Mouse (Mus musculus) cerebral cortex, adult 2 months (tissue): ENCODE results near the gene Olfm3.

Source experiments
- WGBS: fragments of 180-500 bp; shearing (Covaris S2); methylation state at CpG from one replicate; pipeline ENCODE4 v1.1.7; 2018; 5-methylcytosine and 5-hydroxymethylcytosine counted together

Gene Olfm3

GRCm38 (mm10) chr3:114903924-114904438, at the start of gene Olfm3:
Olfm3 (plus strand) TSS chr3:114904078.
- 1% methylated on average over 21 of the region's 21 CpGs for WGBS

GRCm38 (mm10) chr3:114889764-114890163, 14.1 kb upstream of the Olfm3 start:
- WGBS = 79% methylated on average over 3 of the region's 3 CpGs

GRCm38 (mm10) chr3:114904633-114905423, 950 bp downstream of the Olfm3 start:
- 11% methylated on average over 16 of the region's 16 CpGs for WGBS

GRCm38 (mm10) chr3:114908846-114909245, 5.0 kb downstream of the Olfm3 start:
- 91% methylated on average over 3 of the region's 3 CpGs for WGBS

GRCm38 (mm10) chr3:114920102-114920501, 16.2 kb downstream of the Olfm3 start:
- 76% methylated on average over 3 of the region's 3 CpGs for WGBS

- 68% methylated on average over 4 of the region's 4 CpGs for WGBS
Measured at GRCm38 (mm10) chr3:114929605-114930004, 25.7 kb downstream of the Olfm3 start.

GRCm38 (mm10) chr3:114930336-114930735, 26.5 kb downstream of the Olfm3 start:
- WGBS = 59% methylated on average over 2 of the region's 2 CpGs

GRCm38 (mm10) chr3:114930796-114931195, 26.9 kb downstream of the Olfm3 start:
- WGBS = 68% methylated on average over 2 of the region's 2 CpGs

- 47% methylated on average over 2 of the region's 2 CpGs for WGBS
Measured at GRCm38 (mm10) chr3:114932881-114933280, 29.0 kb downstream of the Olfm3 start.

- 79% methylated on average over 7 of the region's 7 CpGs for WGBS
Measured at GRCm38 (mm10) chr3:114959311-114959967, 55.6 kb downstream of the Olfm3 start.

- WGBS = 56% methylated on average over 4 of the region's 4 CpGs
Measured at GRCm38 (mm10) chr3:114962316-114963083, 58.6 kb downstream of the Olfm3 start.

GRCm38 (mm10) chr3:114972522-114972921, 68.6 kb downstream of the Olfm3 start:
- 67% methylated on average over 1 of the region's 1 CpGs for WGBS

GRCm38 (mm10) chr3:114990828-114991227, 87.0 kb downstream of the Olfm3 start:
- 86% methylated on average over 2 of the region's 2 CpGs for WGBS

- WGBS = 59% methylated on average over 1 of the region's 1 CpGs
Measured at GRCm38 (mm10) chr3:114995956-114996355, 92.1 kb downstream of the Olfm3 start.

- WGBS = 68% methylated on average over 3 of the region's 3 CpGs
Measured at GRCm38 (mm10) chr3:115027560-115027959, 123.7 kb downstream of the Olfm3 start.

- 31% methylated on average over 1 of the region's 1 CpGs for WGBS
Measured at GRCm38 (mm10) chr3:115028046-115028445, 124.2 kb downstream of the Olfm3 start.

GRCm38 (mm10) chr3:115028611-115029010, 124.7 kb downstream of the Olfm3 start:
- WGBS = 46% methylated on average over 1 of the region's 1 CpGs

- WGBS = 79% methylated on average over 5 of the region's 5 CpGs
Measured at GRCm38 (mm10) chr3:115049060-115049459, 145.2 kb downstream of the Olfm3 start.

GRCm38 (mm10) chr3:115064901-115065300, 161.0 kb downstream of the Olfm3 start:
- WGBS = 47% methylated on average over 1 of the region's 1 CpGs

- WGBS = 42% methylated on average over 12 of the region's 12 CpGs
Measured at GRCm38 (mm10) chr3:115080428-115081181, 176.7 kb downstream of the Olfm3 start.

GRCm38 (mm10) chr3:115081371-115081770, 177.5 kb downstream of the Olfm3 start:
- 57% methylated on average over 2 of the region's 2 CpGs for WGBS
